Mouse (Mus musculus) CH12.LX (cell line): ENCODE results near the gene Tmem212. TPM values are rescaled to one million over a fixed set of nuclear protein-coding genes. Genes with fewer than 3 reads are reported as not detected.

Experiments
- DNase-seq: peaks from one replicate; pipeline ENCODE4 v3.0.0-alpha.2; 2013; ENCODE audit errors: extremely low read depth
- H3K27ac ChIP-seq: 2 replicates; pipeline ENCODE4 v1.5.1; 2012; ENCODE audit warnings: low read depth, mild to moderate bottlenecking, control low read depth, moderate library complexity; ENCODE audit not compliant: insufficient read depth
- H3K27me3 ChIP-seq: replicated peaks from 2 replicates; pipeline ENCODE3; 2012; ENCODE audit warnings: inconsistent platforms
- H3K36me3 ChIP-seq, 2 experiments: replicated peaks in 1 of 2; 2 replicates each; pipeline versions ENCODE3 to v1.6.1; 2012; ENCODE audit warnings: inconsistent platforms in 1 of 2, low read length in 1 of 2, mild to moderate bottlenecking in 1 of 2, mixed read lengths in 1 of 2, moderate library complexity in 1 of 2; ENCODE audit not compliant: control insufficient read depth in 1 of 2, insufficient read depth in 1 of 2
- H3K4me1 ChIP-seq, 2 experiments: 2 replicates each; pipeline ENCODE4 v1.6.1; 2012; ENCODE audit warnings: inconsistent platforms in 1 of 2, moderate library complexity in 1 of 2; ENCODE audit not compliant: insufficient read depth in 2 of 2, control insufficient read depth in 1 of 2
- H3K4me2 ChIP-seq: 2 replicates; pipeline ENCODE4 v1.6.1; 2012; ENCODE audit warnings: low read depth, mild to moderate bottlenecking, control low read depth; ENCODE audit not compliant: poor library complexity, insufficient read depth, severe bottlenecking
- H3K4me3 ChIP-seq, 3 experiments: fragments of 150-350 bp in 1 of 3; sonication (generic) in 1 of 3; replicated peaks in 1 of 3; 2 replicates each; pipeline versions ENCODE3 to v1.5.1; 2011 to 2012; ENCODE audit warnings: low read depth in 2 of 3, low read length in 2 of 3, mild to moderate bottlenecking in 2 of 3, moderate library complexity in 2 of 3, control low read depth in 1 of 3, improper control_type of control experiment in 1 of 3, inconsistent platforms in 1 of 3, mixed read lengths in 1 of 3; ENCODE audit not compliant: poor library complexity in 1 of 3
- H3K79me2 ChIP-seq: replicated peaks from 2 replicates; pipeline ENCODE4 v1.6.1; 2012; ENCODE audit warnings: mild to moderate bottlenecking, moderate library complexity; ENCODE audit not compliant: control insufficient read depth, poor library complexity, insufficient read depth, severe bottlenecking; ENCODE audit errors: extremely low read depth
- H3K9ac ChIP-seq: 2 replicates; pipeline ENCODE4 v1.6.1; 2012; ENCODE audit warnings: low read depth, mild to moderate bottlenecking, control low read depth, moderate library complexity; ENCODE audit not compliant: insufficient read depth
- H3K9me3 ChIP-seq: replicated peaks from 2 replicates; pipeline ENCODE3; 2012; ENCODE audit warnings: low read length, inconsistent platforms, mixed read lengths
- BHLHE40 ChIP-seq: IDR thresholded peaks from 2 replicates; pipeline ENCODE4 v1.6.1; 2011; ENCODE audit warnings: mild to moderate bottlenecking, low read depth, low read length, improper control_type of control experiment
- CHD1 ChIP-seq: IDR thresholded peaks from 2 replicates; pipeline ENCODE4 v1.6.1; 2012; ENCODE audit warnings: low read depth, low read length, improper control_type of control experiment, inconsistent platforms
- CHD2 ChIP-seq: IDR thresholded peaks from 2 replicates; pipeline ENCODE4 v1.6.1; 2011; ENCODE audit warnings: low read length, improper control_type of control experiment
- E2F4 ChIP-seq: IDR thresholded peaks from 2 replicates; pipeline ENCODE4 v1.6.1; 2011; ENCODE audit warnings: low read depth, low read length, improper control_type of control experiment; ENCODE audit not compliant: insufficient replicate concordance
- EP300 ChIP-seq: IDR thresholded peaks from 2 replicates; pipeline ENCODE4 v1.6.1; 2011; ENCODE audit warnings: low read length, improper control_type of control experiment
- ETS1 ChIP-seq: conservative IDR thresholded peaks from 2 replicates; pipeline ENCODE4 v1.6.1; 2012; ENCODE audit warnings: low read depth, mild to moderate bottlenecking, inconsistent platforms, low read length, improper control_type of control experiment, moderate library complexity
- IRF4 ChIP-seq: IDR thresholded peaks from 2 replicates; pipeline ENCODE4 v1.6.1; 2014; ENCODE audit warnings: low read depth, mild to moderate bottlenecking, inconsistent platforms, low read length, improper control_type of control experiment
- JUN ChIP-seq: IDR thresholded peaks from 2 replicates; pipeline ENCODE4 v1.6.1; 2011; ENCODE audit warnings: low read depth, mild to moderate bottlenecking, low read length, improper control_type of control experiment, moderate library complexity; ENCODE audit not compliant: insufficient read depth
- MAX ChIP-seq: IDR thresholded peaks from 2 replicates; pipeline ENCODE4 v1.6.1; 2011; ENCODE audit warnings: low read length, improper control_type of control experiment
- MAZ ChIP-seq: IDR thresholded peaks from 2 replicates; pipeline ENCODE4 v1.6.1; 2012; ENCODE audit warnings: low read depth, mild to moderate bottlenecking, inconsistent platforms, low read length, improper control_type of control experiment, moderate library complexity
- MEF2A ChIP-seq: IDR thresholded peaks from 2 replicates; pipeline ENCODE4 v1.6.1; 2014; ENCODE audit warnings: low read depth, mild to moderate bottlenecking, inconsistent platforms, low read length, improper control_type of control experiment, borderline replicate concordance
- PAX5 ChIP-seq: IDR thresholded peaks from 2 replicates; pipeline ENCODE4 v1.6.1; 2012; ENCODE audit warnings: low read length, inconsistent platforms, mixed read lengths
- POLR2A ChIP-seq: IDR thresholded peaks from 2 replicates; pipeline ENCODE4 v1.6.1; 2011; ENCODE audit warnings: low read depth, mild to moderate bottlenecking, improper control_type of control experiment, low read length
- POLR2AphosphoS2 ChIP-seq: IDR thresholded peaks from 2 replicates; pipeline ENCODE4 v1.6.1; 2011; ENCODE audit warnings: low read depth, low read length, improper control_type of control experiment
- RAD21 ChIP-seq: IDR thresholded peaks from 2 replicates; pipeline ENCODE4 v1.6.1; 2011; ENCODE audit warnings: low read depth, mild to moderate bottlenecking, low read length, improper control_type of control experiment, moderate library complexity
- UBTF ChIP-seq: IDR thresholded peaks from 2 replicates; pipeline ENCODE4 v1.6.1; 2012; ENCODE audit warnings: low read depth, mild to moderate bottlenecking, inconsistent platforms, low read length, improper control_type of control experiment, moderate library complexity
- ZC3H11A ChIP-seq: IDR thresholded peaks from 2 replicates; pipeline ENCODE4 v1.6.1; 2012; ENCODE audit warnings: low read depth, mild to moderate bottlenecking, inconsistent platforms, low read length, improper control_type of control experiment
- ZKSCAN1 ChIP-seq: IDR thresholded peaks from 2 replicates; pipeline ENCODE4 v1.6.1; 2012; ENCODE audit warnings: low read depth, inconsistent platforms, low read length, improper control_type of control experiment, borderline replicate concordance
- ZMIZ1 ChIP-seq: IDR thresholded peaks from 2 replicates; pipeline ENCODE4 v1.6.1; 2012; ENCODE audit warnings: low read depth, mild to moderate bottlenecking, inconsistent platforms, low read length, improper control_type of control experiment
- dilution Hi-C: fragments of 300-500 bp; cut with MboI; formaldehyde crosslinking; loops from 2 replicates; pipeline ENCODE4 v1.14.3; 2020; ENCODE audit warnings: low sequenced_read_pairs; ENCODE audit not compliant: extremely low pct_unique_long_range_greater_than_20kb, extremely low pct_ligation_motif_present
- in situ Hi-C: fragments of 300-500 bp; cut with MboI; formaldehyde crosslinking; loops from 3 replicates; pipeline ENCODE4 v1.14.3; 2019; ENCODE audit warnings: low sequenced_read_pairs, low pct_ligation_motif_present, low pct_unique_long_range_greater_than_20kb, mixed read lengths
- polyA plus RNA-seq: library from polyadenylated mRNA; unstranded; fragments of >175 nt; gene quantifications from 2 replicates; pipeline ENCODE4 v1.2.1, GENCODE M21; 2012; ENCODE audit warnings: low read depth; ENCODE audit not compliant: insufficient read length
- total RNA-seq, 2 experiments: library from RNA; depleted of rRNA; stranded (reverse); fragments of 300-350 nt in 1 of 2; fragments of >200 nt in 1 of 2; gene quantifications; 2 replicates each; pipeline ENCODE4 v1.2.3; 2012 to 2014

The Tmem212 gene
- total and polyA plus RNA-seq, 3 experiments = not detected

DNA sequence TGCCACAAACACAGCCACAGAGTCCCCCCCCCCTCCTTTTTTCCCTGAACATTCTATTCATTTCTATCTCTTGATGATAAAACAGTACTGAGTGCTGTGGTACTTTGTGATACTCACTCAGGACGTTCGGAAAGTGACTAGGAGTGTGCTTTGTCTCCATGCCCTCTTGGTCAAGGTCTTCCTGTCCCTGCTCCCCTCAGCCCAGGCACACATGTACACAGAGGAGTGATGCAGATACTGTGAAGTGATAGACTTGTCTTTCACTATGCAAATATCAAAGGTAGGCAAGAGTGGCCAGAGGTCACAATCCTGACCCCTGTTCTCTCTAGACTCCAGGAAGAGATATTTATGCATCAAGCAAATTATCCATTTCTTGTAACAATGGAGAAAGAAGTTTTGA is 11.1 kb upstream of the Tmem212 start:
- no peak for DNase-seq
- Histone ChIP-seq H3K27me3 (no peaks in the 10 kb centered on the region), H3K9ac (no peak overlapping the region), H3K79me2 (no peaks in the 10 kb centered on the region), H3K4me1 (no peaks in the 10 kb centered on the region), H3K9me3 (peaks cover 64% of the 10 kb centered on the region), H3K4me2 (no peak overlapping the region), H3K27ac (no peak overlapping the region), H3K36me3 (no peaks in the 10 kb centered on the region), H3K4me3 (no peak overlapping the region)
- in situ Hi-C loops = no loop called here
- TF ChIP-seq POLR2A (no peak), MEF2A (no peak), UBTF (no peak), BHLHE40 (no peak), MAX (no peak), EP300 (no peak), JUN (no peak), IRF4 (no peak), CHD2 (no peak), ZC3H11A (no peak), CHD1 (no peak), E2F4 (no peak), POLR2AphosphoS2 (no peak), PAX5 (no peak), ZMIZ1 (no peak)
- dilution Hi-C loops = no loop called here

GRCm38 (mm10) chr3:27906647-27907209 is 10.6 kb upstream of the Tmem212 start:
- no peaks in the 10 kb centered on the region for H3K79me2 ChIP-seq
- dilution Hi-C loops = no loop called here
- H3K4me2 ChIP-seq = no peak overlapping the region
- no peak for DNase-seq
- H3K27ac ChIP-seq = no peak overlapping the region
- no peak overlapping the region for H3K4me3 ChIP-seq
- TF ChIP-seq RAD21 (no peak), POLR2AphosphoS2 (no peak), UBTF (no peak), ETS1 (no peak), ZKSCAN1 (no peak), MAZ (no peak), MAX (no peak), BHLHE40 (no peak), CHD2 (no peak), ZMIZ1 (no peak), MEF2A (no peak)
- peaks cover 65% of the 10 kb centered on the region for H3K9me3 ChIP-seq
- in situ Hi-C loops = no loop called here
- H3K27me3 ChIP-seq = no peaks in the 10 kb centered on the region
- no peak overlapping the region for H3K9ac ChIP-seq
- no peaks in the 10 kb centered on the region for H3K4me1 ChIP-seq
- no peaks in the 10 kb centered on the region for H3K36me3 ChIP-seq
